Mouse (Mus musculus) kidney, adult 2 months (tissue): ENCODE measurements at regions not wholly inside any gene's neighbourhood (a gene's known extent, or its start where the extent isn't known, plus 50 kb on each side); places are given as distances from the start of the nearest gene placed in this dataset.

Experiments
- CTCF ChIP-seq: fragments of 200-500 bp; conservative IDR thresholded peaks from 2 replicates; pipeline ENCODE4 v1.5.1; 2011; ENCODE audit warnings: low read depth, mild to moderate bottlenecking, control low read depth, low read length, moderate library complexity, mixed read lengths; ENCODE audit not compliant: insufficient read depth, insufficient read length
- POLR2A ChIP-seq: fragments of 200-500 bp; IDR thresholded peaks from one replicate; pipeline ENCODE4 v1.6.1; 2011; ENCODE audit warnings: low read depth, low read length, control low read depth

GRCm38 (mm10) chr2:146694041-146694440 is 161.6 kb upstream of the Kiz start:
- TF ChIP-seq CTCF, result no peak
- TF ChIP-seq POLR2A, result no peak
